Mouse (Mus musculus): ENCODE data around the gene Csmd2.

- no peak for TF ChIP-seq CTCF (IDR thresholded peaks at IDR 0.05; ENCODE audit: low read depth, low read length)
- no peak for TF ChIP-seq POLR2A (IDR thresholded peaks at IDR 0.05; ENCODE audit: borderline replicate concordance, low read depth, low read length)
Measured at GRCm38 (mm10) chr4:128401591-128401990, 413.9 kb downstream of the Csmd2 start.

Measured in bone marrow macrophage, adult 2 months (primary cell).